Mouse (Mus musculus) retina, postnatal 1 day (tissue): ENCODE results near the gene Rasal2.

ENCODE experiments used
- DNase-seq: peaks from one replicate; pipeline ENCODE4 v3.0.0-alpha.2; 2012

The Rasal2 gene

GRCm38 (mm10) chr1:157123836-157124235 lies 288.6 kb downstream of the Rasal2 start:
- DNase-seq = no peak

- no peak for DNase-seq
Observed at GRCm38 (mm10) chr1:157119168-157119567, 293.2 kb downstream of the Rasal2 start.

GRCm38 (mm10) chr1:157117440-157117839 lies 295.0 kb downstream of the Rasal2 start:
- DNase-seq = no peak

- no peak for DNase-seq
Observed at GRCm38 (mm10) chr1:157114492-157114891, 297.9 kb downstream of the Rasal2 start.

GRCm38 (mm10) chr1:157110287-157110835 lies 302.0 kb downstream of the Rasal2 start:
- DNase-seq = no peak

GRCm38 (mm10) chr1:157108580-157108979 lies 303.8 kb downstream of the Rasal2 start, which contains the start of gene Tex35:
Gene Tex35 (minus strand): TSS chr1:157108680.
- DNase-seq = no peak

GRCm38 (mm10) chr1:157101122-157101865 lies 311.1 kb downstream of the Rasal2 start:
- DNase-seq = peak; percentile 76

- DNase-seq = no peak
Observed at GRCm38 (mm10) chr1:157095534-157095933, 316.9 kb downstream of the Rasal2 start.

GRCm38 (mm10) chr1:157092622-157093021 lies 319.8 kb downstream of the Rasal2 start:
- no peak for DNase-seq

- no peak for DNase-seq
Observed at GRCm38 (mm10) chr1:157092140-157092539, 320.3 kb downstream of the Rasal2 start.

GRCm38 (mm10) chr1:157090835-157091234 lies 321.6 kb downstream of the Rasal2 start:
- no peak for DNase-seq

GRCm38 (mm10) chr1:157086097-157086994 lies 326.0 kb downstream of the Rasal2 start:
- peak; percentile 85 for DNase-seq
